Mouse (Mus musculus) erythroid progenitor cell, adult 5-6 weeks (primary cell): ENCODE results near the gene Mtmr10. TPM values are rescaled to one million over a fixed set of nuclear protein-coding genes. Genes with fewer than 3 reads are reported as not detected.

Experiments
- ATAC-seq: replicated peaks from 2 replicates; pipeline ENCODE4 v1.8.0; 2016; ENCODE audit warnings: moderate number of reproducible peaks, mild to moderate bottlenecking, moderate TSS enrichment, inconsistent platforms; ENCODE audit not compliant: poor library complexity, low FRiP score, severe bottlenecking
- total RNA-seq, 2 experiments: library from RNA; stranded (forward) in 1 of 2; stranded (reverse) in 1 of 2; fragments of 150-400 nt in 1 of 2; fragments of 186-747, 209-891 nt in 1 of 2; gene quantifications; 2 replicates each; pipeline versions ENCODE4 v1.2.3 to v1.2.4; 2015 to 2017; ENCODE audit warnings: low replicate concordance in 2 of 2

The Mtmr10 gene
- total RNA-seq, 2 experiments from 2014 or later: 1.6 to 6.3 TPM

GRCm38 (mm10) chr7:64360586-64360945 is 73.1 kb downstream of the Mtmr10 start:
- ATAC-seq: no peak

- ATAC-seq: no peak
These were observed 78.4 kb downstream of the Mtmr10 start for GRCm38 (mm10) chr7:64365863-64366262.

DNA sequence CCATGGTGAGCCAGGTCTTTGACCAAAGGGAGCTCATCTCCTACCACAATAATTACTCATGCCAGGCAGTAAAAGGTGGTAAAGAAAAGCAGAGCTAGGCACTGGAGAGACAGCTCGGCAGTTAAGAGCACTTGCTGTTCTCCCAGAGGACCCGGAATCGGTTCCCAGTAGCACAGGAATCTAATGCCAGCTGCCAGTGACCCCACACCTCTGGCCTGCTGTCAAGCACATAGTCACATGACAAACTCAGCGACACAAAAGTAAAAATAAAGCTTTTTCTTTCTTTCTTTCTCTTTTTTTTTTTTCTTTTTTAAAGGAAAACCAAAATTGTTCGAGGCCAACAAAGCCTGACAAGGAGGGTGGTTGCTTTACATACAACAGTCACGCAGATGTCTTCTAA is 82.4 kb downstream of the Mtmr10 start:
- ATAC-seq: no peak

DNA sequence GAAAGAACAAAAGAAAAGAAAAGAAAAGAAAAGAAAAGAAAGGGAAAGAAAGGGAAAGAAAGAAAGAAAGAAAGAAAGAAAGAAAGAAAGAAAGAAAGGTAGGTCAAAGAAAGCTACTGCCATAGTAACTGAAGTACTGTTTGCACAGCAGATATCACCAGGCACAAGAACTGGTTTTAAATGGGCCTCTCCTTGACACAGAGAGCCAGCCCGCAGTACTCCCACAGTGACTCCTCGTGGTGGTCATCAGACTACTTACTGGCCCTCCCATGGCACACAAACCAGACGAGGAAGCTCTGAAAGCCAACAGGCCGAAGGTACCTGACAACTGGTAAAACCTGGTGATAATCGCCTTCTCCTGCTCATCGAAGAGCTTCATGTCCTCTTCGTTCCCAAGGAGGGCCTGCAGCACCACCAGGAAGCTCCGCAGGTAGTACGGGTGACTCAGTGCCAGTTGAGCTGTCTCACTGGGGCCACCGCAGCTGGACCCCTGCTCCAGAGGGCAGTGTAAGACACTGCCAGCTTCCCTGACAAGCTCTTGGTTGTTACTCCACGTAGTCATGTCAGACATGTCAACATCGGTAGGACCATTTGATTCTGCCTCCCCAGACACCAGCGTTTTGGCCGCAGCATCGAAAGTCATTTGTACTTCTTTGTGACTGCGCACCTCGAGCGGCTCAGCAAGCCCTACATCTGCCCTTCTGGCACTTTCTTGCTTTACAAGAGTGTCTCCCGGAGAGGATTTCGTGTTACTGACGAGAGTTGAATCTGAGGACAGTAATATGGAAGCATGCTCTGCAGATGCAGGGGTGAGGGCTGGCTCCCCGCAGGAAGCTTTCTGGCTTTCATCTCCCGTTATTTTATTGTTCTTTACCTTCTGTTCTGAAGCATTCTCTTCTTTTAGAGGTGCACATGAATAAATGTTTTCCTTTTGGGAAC is 84.8 kb downstream of the Mtmr10 start:
- no peak for ATAC-seq

GRCm38 (mm10) chr7:64373147-64373829 is 85.8 kb downstream of the Mtmr10 start:
- peak; percentile 47; the same call in 1 of the 2 replicates for ATAC-seq

DNA sequence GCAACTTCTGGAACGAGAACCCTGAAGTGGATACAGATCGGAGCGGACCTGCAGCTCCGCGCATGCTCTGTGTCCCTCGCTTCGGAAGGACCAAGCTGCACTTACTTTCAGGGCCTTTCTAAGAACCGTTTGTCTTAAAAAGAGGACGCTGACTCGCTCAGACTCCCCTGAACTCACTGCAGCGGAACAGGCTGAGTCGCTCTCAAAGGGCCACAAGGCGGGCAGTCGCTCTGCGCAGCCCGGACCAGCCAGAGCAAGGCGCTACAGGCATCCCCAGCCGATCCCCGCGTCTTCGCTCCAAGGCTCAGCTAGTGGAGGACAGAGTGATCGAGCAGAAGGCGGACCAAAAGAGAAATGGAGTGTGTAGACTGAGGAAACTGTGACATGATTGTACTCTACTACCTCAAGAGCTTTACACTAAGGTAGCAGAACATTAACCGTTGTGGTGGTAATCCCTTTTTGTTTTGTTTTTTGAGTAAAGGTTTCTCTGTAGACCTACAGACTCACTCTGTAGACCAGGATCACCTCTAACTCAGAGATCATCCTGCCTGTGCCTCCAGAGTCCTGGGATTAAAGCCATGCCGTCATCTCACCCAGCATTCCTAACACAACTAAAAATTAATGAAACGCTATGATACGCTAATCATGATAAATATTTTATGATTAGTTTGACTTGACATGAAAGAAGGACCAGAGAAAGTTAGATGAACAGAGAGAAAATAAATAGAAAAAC is 86.5 kb downstream of the Mtmr10 start, which contains the start of gene Fan1:
Gene Fan1 (minus strand): TSS at position 266 of the 733 bp plus-strand sequence.
- ATAC-seq: peak; percentile 97

Other genes starting within 250 kb of the Mtmr10 start
- not detected in 2 replicates for gene Trpm1, start 133.8 kb upstream of the Mtmr10 start, total RNA-seq (2015; ENCODE audit: low replicate concordance)
- gene Trpm1, start 133.8 kb upstream of the Mtmr10 start, total RNA-seq (2017; ENCODE audit: low replicate concordance): not detected in 2 replicates
- gene Fan1, start 86.4 kb downstream of the Mtmr10 start, total RNA-seq (2015; ENCODE audit: low replicate concordance): 1.1 and 1.3 TPM in 2 replicates
- 2.1 and 3.6 TPM in 2 replicates for gene Fan1, start 86.4 kb downstream of the Mtmr10 start, total RNA-seq (2017; ENCODE audit: low replicate concordance)
- gene Mphosph10, start 104.6 kb downstream of the Mtmr10 start, total RNA-seq (2015; ENCODE audit: low replicate concordance): 26.0 and 45.8 TPM in 2 replicates
- 13.9 and 31.8 TPM in 2 replicates for gene Mphosph10, start 104.6 kb downstream of the Mtmr10 start, total RNA-seq (2017; ENCODE audit: low replicate concordance)
- gene Mcee, start 105.0 kb downstream of the Mtmr10 start, total RNA-seq (2015; ENCODE audit: low replicate concordance): 2.9 and 28.1 TPM in 2 replicates
- 17.8 and 43.5 TPM in 2 replicates for gene Mcee, start 105.0 kb downstream of the Mtmr10 start, total RNA-seq (2017; ENCODE audit: low replicate concordance)
- gene Apba2, start 214.1 kb downstream of the Mtmr10 start, total RNA-seq (2015; ENCODE audit: low replicate concordance): not detected in 2 replicates
- 0.83 TPM in 1 of 2 replicates, not detected in the other for gene Apba2, start 214.1 kb downstream of the Mtmr10 start, total RNA-seq (2017; ENCODE audit: low replicate concordance)